Mouse (Mus musculus) liver, adult 10 weeks (tissue): ENCODE measurements around the gene Ptgr1. TPM values are rescaled to one million over a fixed set of nuclear protein-coding genes. Genes with fewer than 3 reads are reported as not detected.

Experiments used
- polyA plus RNA-seq: library from polyadenylated mRNA; stranded (reverse); fragments of 350-450 nt; fragmentation: Illumina TruSeq; extraction: RNeasy Lipid Tissue Mini Kit (QIAGEN cat#74804); gene quantifications from one replicate; pipeline ENCODE4 v1.2.3, GENCODE M21; 2014; ENCODE audit warnings: low read depth, low replicate concordance

Gene Ptgr1
- polyA plus RNA-seq = 1.3 TPM

DNA sequence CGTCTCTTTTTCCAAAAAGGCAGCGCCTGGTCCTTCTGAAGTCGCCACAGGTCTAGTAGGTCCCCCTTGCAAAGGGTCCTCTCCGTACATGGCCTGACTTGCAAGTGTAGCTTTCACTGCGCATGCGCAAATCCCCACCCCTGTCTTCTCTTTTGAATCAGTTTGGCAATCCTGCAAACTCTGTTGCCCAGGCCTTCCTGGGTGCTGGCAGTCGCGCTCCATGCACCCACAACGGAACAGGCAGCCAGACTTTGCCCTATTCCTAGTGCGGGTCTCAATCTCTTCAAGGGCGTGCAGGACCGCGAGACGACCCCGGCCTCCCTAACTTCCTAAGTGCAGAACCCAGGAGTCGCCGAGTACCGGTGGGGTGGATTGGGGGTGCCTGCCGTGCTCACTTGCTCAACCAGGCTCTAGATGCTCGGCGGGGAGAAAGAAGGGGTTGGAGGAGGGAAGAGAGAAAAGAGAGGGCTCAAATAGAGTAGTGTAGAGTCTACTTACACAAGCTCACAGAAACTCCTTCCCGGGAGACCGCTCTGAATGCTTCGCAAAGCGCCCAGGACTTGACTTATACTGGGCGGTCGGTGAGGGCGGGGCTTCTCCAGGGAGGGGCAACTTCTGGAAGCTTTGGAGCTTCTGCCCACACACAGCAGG lies at the start of gene Ptgr1:
Gene Ptgr1 (minus strand): TSS at position 580 of the 651 bp plus-strand sequence.

DNA sequence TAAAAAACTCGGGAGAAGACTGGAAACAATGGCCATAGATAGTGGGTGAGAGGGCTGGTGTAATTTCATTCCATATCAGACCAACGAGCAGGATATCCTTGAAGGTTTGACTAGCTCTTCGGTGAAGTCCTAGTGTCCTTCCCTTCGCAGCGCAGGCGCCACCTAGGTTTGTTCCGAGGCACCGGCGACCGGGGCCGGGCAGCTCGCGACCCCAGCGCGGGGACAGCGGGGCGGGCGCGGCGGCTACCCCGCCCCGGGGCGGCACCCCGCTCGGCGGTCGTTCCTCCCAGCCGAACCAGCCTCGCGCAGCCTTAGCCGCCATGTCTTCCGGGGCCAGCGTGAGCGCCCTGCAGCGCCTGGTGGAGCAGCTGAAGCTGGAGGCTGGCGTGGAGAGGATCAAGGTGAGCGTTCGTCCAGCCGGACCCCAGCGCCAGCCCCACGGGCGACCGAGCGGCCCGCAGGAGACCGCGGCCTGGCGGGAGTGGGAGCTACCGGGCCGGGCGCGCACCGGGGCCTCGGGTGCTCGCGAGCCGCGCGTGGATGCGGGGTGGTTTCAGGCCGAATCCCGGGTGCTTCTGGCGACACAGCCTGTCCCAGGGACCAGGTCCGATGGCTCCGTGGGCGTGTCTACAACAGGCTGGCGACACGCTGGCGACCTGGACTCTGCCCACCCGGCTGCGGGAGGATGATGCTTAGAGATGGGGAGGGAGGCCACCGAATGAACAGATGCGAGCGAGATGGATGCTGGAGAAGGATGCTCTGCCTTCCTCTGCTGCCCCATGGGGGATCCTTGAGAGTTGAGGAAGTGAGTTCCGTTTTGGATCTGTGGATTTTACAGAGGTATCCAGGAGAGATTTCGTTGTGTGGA lies 48.2 kb upstream of the Ptgr1 start, which contains the start of gene Gng10:
Gene Gng10 (plus strand): TSS at position 171 of the 868 bp plus-strand sequence.

DNA sequence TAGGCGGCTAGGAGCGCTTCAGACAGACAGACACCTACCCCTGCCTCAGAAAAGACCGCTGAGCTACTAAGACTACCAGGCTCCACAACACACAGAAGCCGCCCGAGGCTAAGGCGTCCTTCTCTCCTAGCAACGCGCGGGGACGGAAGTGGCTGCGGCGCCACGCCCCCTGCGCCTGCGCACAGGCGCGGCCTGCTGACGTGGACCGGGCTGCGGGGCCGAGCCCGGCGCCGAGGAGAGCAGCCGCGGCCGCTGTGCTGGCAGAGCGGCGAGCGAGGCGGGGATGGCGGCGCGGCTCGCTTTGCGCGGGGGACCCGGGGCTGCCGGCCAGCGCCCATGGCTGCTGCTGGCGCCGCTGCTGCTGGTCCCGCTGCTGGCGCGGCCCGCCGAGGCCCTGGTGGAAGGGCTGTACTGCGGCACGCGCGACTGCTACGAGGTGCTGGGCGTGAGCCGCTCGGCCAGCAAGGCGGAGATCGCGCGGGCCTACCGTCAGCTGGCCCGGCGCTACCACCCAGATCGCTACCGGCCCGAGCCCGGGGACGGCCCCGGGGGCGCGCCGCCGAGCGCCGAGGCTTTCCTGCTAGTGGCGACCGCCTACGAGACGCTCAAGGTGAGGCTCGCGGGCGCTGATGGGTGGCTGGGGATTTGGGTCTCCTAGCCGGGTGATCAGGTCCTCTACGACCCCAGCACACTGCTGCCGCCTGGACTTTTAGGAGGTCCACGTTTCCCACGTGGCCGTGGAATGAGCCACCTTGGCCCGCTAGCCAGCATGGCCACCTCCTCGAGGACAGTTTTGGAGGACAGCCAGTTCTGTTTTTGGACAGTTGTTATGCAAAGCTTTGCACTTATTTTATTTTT lies 16.3 kb upstream of the Ptgr1 start, which contains the start of gene Gm20503:
Gene Gm20503 (plus strand): TSS at position 263 of the 858 bp plus-strand sequence.

DNA sequence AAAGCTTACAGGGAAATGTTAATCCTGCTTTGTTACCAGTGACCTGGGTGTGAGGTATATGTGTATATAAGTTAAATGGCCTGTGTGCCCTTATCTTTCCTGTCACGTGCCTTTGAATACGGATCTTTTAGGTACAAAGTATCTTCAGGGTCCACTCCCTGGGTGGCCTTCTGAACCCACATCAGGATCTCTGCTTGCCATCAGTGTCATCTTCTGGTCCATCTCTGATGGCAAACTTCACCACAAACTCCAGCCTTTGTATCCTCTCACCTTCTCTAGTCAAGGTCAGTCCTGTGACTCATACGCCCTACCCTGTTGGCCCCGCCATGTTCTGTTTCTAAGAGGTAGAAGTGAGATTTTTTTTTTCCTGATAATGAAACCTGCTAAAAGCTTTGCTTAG lies 7.8 kb upstream of the Ptgr1 start, which contains the start of gene Dnajc25:
Gene Dnajc25 (plus strand): TSS at position 301 of the 400 bp plus-strand sequence.

GRCm38 (mm10) chr4:58943420-58944205 lies 43.3 kb downstream of the Ptgr1 start, which contains the start of gene Zkscan16:
Gene Zkscan16 (plus strand): TSS chr4:58943628.

Other genes with a start within 250 kb of the Ptgr1 start
- not detected for gene Olfr267, start 199.4 kb downstream of the Ptgr1 start, polyA plus RNA-seq
- gene Ecpas, start 74.4 kb downstream of the Ptgr1 start, polyA plus RNA-seq = 73.9 TPM
- not detected for gene Zkscan16, start 43.5 kb downstream of the Ptgr1 start, polyA plus RNA-seq
- gene Dnajc25, start 7.9 kb upstream of the Ptgr1 start, polyA plus RNA-seq = 47.1 TPM
- not detected for gene Gm20503, start 16.1 kb upstream of the Ptgr1 start, polyA plus RNA-seq
- gene Gng10, start 48.0 kb upstream of the Ptgr1 start, polyA plus RNA-seq = 27.4 TPM
- not detected for gene AI481877, start 151.9 kb upstream of the Ptgr1 start, polyA plus RNA-seq
- gene Ugcg, start 202.1 kb upstream of the Ptgr1 start, polyA plus RNA-seq = 32.3 TPM